Mouse (Mus musculus) cerebellum, postnatal 4 days (tissue): ENCODE measurements around the gene Pdk2.
"Not testable (repeated sequence)": the region's sequence is repeated elsewhere in the genome, so short reads cannot be mapped to it uniquely, and the experiment has no call there.

Source experiments
- DNase-seq, 2 experiments: peaks; one replicate each; pipeline ENCODE4 v3.0.0; 2022; ENCODE audit warnings: low spot score in 2 of 2, mixed read lengths in 1 of 2

Gene Pdk2

DNA sequence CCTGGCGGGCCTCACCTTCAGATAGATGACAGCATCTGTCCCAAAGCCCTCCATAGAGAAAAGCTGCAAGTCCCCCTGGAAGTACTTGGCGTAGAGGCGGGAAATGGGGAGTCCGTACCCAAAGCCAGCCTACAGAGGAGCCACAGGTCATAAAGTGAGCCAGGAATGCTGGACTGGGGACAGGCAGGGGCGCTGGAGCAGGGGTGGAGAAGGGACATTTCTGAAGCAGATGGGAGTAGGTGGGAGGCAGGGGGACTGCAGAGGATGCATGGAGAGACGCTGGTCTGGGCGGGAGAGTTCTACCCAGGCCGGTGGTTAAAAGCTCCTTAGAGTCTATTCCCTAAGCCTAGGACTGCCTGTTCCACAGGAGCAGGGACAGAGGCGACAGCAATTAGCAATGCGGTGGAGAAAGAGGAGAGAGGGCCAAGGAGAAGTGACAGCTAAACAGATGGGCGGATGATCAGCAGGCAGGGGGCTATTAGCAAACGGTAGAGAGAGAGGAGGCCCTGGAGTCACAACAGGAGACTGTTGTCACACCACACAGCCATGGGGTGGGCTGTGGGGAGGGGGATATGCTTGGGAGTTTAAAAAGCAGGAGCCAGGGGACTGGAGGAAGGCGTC lies 13.2 kb downstream of the Pdk2 start:
- no peak for DNase-seq

DNA sequence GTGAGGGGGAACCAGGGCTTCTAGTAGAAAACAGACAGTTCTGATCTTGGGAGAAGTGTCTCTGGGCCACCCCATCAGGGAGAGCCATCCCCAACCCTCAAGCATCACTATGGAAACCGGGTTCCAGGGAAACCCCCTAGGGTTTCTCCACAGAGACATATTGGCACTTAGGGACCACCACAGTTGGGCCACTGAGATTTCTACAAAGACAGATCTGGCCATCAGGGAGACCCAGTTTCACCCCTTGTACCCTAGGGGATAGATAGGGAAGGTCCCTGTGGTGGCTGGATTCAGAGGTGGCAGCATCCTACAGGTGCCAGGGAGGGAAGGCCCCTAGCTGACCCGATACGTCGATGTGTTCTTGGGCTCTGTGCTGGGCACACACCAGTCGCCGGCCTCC lies 14.3 kb downstream of the Pdk2 start:
- no peak for DNase-seq

DNA sequence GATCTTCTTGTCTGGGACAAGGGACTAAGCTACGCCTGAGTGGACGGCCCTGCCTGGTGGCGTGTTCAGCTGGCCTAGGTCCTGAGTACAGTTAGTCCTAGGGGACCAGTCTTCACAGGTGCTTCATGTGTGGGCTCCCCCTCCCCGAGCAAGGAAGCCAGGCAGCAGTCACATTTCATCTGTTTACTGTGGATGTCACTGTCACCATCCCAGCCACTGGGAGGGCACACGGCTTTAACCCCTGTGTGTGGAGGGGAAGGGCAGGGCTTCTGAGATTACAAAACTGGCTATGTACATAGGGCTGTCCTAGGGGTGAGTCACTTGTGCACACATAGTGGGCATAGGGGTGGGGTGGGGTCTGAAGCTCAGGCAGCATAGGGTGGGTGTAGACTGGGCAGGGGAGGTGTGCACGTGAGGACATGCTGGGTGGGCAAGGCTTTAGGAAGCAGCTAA lies 15.0 kb downstream of the Pdk2 start:
- no peak for DNase-seq

DNA sequence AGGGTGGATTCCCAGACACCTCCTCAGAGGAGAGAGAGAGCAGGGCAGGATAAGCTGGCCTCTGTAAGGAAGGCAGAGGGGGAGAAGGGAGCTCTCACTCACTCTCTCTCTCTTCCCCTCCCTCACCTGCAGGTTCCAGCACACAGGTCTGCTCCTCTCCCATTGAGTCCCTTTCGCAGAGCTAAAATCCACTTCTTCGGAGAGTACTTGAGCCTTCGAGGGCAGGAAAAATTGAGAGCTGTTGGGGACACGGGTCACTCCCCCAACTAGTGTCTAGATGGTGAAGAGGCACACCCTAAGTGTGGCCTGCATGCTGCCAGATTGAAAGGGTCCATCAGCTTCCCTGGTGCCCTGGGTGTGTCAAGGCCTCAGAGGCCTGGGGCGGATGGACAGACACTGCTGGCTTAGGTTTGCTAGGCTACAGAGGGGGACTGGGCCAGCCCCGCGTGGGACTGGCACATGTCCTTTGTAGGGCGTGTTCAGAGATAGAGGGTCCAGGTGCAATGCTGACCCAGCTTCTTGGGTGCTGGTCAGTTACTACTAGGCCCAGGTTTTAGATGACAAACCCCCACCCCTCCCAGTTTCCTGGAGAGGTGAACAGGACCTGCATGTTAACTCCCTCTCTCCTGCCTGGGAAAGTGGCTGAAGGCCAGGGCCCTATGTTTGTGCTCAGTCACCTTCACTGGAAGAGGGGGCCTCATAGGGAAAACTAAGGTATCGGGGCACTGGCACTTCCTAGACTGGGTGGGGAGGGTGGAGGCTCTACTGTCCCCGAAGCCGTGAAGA lies 15.7 kb downstream of the Pdk2 start:
- DNase-seq: no peak

DNA sequence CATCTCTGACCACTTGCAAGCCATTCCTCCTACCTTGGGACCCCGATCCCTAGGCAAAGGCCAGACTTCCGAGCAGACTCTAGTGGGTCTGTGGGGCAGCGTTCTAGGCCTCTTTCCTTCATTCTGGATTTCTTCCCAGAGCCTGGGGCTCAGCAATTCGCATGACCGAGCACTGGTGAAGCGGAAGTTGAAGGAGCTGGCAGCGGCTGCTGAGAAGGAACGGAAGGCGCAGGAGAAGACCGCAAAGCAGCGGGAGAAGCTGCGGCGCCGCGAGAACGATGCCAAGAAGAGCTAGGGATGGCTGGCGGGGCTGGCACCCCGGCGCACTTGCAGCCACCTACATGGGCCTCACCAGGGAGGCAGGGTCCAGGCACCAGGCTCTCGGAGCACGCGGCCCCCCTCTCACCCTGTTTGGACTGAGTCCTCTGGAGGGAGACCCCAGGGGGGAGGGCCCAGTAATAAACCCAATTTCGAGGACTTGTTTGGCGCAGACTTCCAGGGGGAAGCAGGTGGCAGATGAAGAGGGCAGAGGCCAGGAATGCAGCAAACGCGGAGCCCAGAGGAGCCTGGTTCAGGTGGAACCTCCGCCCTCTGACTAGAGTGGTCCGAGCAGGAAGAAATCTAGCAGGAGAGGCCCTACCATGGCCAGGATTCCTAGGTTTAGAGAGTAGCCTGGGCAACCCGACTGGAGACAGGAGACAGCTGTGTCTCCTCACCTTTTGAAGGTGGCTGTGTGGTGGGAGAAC lies 16.5 kb downstream of the Pdk2 start:
- DNase-seq: peak in 1 of 2 experiments; percentile 88

DNA sequence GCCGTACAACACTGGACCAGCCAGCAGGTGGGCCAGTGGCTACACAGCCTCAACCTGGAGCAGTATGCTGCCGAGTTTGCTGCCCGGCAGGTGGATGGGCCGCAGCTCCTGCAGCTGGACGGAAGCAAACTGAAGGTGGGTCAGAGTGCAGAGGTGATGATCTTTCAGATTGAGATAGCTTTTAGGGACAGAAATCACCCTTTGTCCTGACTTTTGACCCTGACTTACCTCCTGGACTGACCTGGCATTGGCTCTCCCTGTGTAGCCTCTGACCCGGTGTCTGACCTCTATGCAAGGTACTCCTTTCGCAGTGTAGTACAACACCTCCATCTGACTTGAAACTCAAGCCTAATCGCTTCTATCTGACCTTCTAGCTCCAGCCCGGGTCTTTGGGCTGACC lies 17.7 kb downstream of the Pdk2 start:
- DNase-seq: no peak

DNA sequence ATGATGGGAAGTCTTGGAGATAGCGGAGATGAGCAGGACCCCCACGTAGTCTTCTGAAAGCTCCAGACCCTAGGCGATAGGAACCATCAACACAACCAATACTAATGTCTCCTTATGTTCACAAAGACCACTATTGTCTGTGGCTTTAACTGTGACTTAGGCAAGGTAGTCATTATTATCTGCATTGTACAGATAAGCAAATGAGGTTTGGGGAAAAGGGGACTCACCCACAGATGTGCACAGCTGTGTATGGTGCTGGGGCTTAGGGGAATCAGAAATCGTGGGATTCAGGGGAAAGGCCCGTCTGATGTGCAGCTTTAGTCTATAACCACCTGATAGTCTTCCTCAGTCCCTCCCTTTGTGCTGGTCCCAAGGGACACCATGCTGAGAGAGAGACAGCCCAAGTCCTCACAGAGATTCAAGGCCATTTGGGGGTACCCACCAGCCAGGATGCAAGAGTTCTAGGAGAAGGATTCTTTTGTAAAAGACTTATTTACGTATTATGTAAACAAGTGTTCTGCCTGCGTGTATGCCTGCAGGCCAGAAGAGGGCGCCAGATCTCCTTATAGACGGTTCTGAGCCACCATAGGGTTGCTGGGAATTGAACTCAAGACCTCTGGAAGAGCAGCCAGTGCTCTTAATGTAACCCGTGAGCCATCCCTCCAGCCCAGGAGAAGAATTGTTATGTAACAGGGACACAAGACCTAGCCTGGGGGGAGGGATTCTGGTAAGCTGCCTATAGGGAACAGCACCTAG lies 18.7 kb downstream of the Pdk2 start:
- DNase-seq: no peak

DNA sequence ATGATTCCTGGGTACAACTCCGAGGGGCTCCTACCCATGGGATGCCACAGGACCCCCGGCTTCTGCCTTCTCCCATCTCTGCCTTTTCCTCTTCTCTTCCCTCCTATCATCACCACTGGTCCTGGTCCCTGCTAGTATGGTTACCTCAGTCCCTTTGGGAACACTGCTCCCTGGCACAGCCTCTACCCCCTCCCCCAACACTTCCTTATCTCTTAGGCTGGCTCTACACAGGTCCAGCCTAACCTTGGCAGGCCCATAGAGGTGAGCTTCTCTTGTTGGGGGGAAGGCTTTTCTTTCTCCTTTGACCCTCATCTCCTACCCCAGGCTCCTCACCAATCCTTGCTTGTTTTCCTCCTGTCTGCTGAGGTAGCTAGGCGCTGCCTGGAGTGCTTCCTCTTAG lies 25.7 kb downstream of the Pdk2 start:
- DNase-seq: no peak

DNA sequence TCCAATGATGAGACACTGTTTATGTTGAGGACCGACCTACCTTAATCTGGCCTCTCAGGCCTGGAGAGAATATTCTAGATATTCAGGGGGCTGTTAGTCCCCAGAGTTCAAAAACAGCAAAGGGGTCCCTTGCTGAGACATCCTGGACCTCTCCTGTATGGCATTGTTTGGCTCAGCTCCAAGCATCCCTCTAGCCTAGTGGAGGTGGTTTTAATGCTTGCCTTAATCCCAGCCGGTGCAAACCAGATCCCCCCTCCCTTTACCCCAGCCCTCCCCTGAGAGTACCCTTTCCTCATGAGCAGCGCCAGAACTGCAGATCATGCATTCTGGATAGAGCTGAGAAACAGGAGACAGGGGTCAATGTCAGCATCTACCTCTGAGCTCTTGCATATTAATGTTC lies 28.7 kb downstream of the Pdk2 start:
- DNase-seq: no peak

DNA sequence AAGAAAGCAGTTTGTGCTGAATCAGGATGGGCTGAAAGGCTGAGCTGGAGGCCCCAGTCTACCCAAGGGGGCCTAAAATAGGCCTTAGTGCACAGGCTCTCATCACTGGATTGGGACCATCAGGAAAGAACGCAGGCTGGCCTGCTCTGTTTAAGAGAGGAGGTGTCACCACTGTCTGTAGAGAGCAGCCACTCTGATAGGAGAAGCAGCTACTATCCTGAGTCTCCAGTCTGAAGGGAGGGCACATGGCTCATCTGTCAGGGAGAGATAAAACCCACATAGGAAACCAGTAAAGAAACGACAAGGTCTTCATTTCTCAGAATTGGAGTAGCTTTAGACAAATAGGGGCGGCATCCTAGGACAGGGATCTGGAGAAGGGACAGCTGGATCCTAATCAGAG lies 29.1 kb downstream of the Pdk2 start:
- no peak for DNase-seq

DNA sequence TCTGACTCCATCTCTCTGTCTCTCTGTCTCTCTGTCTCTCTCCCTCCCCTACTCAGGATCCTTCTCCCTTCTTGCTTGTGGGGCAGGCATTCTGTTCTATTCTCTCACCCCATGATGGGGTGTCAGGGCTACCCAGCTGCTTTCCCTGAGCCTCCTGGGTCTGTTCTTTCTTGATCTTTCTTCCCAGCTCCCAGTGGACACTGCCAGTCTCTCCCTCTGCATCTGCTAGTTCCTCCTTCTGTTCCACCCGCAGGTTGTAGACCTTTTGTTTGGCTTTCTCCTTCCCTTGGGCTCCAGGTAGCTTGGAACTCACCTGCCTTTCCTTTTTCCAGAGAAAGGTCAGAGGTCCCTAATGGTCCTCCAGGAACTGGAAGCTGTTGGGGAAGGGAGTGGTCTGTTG lies 29.7 kb downstream of the Pdk2 start:
- DNase-seq: no peak

DNA sequence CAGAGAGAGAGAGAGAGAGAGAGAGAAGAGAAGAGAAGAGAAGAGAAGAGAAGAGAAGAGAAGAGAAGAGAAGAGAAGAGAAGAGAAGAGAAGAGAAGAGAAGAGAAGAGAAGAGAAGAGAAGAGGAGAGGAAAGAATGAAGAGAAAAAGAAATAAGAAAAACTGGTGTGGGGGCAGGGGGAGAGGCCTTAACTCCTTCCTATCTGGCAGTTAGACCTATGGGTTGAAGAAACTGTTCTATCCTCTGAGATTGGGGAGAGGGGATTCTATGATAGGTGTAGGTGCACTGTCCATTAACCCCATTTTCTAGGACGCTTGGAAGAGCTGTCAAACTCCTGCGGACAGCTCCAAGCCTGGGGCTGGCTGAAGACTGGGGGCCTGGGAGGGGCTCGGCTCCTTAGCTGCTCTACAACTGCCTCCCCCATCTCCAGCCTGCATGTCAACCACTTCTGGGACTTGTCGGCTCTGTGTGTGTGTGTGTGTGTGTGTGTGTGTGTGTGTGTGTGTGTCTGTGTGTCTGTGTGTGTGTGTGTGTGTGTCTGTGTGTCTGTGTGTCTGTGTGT lies 30.2 kb downstream of the Pdk2 start:
- DNase-seq: not testable (repeated sequence)

DNA sequence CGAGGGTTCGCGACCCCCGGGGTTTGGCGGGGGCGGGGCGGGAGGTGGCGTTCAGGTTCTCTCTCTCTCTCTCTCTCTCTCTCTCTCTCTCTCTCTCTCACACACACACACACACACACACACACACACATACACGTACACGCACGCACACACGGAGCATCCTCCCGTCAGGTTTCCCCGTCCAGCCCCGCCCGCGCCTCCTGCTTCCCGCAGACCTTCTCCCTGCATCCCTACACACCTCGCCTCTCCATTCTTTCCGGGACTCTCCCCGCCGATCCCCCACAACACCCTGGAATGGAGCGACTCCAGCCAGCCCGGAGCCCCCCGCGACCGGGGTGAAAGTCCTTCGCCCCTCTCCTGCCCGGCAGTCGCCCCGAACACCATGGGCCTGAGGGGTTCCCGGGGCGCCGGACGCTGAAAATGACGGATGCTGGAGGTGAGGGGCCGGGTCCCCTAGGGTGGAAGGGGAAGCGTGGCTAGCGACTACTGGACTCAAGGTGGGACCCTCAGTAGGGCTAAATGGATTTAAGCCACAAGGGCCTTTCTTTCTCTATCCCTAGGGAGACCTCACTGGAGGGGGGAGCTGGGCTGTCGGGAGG lies 30.9 kb downstream of the Pdk2 start:
- DNase-seq: peak in 1 of 2 experiments; percentile 64

DNA sequence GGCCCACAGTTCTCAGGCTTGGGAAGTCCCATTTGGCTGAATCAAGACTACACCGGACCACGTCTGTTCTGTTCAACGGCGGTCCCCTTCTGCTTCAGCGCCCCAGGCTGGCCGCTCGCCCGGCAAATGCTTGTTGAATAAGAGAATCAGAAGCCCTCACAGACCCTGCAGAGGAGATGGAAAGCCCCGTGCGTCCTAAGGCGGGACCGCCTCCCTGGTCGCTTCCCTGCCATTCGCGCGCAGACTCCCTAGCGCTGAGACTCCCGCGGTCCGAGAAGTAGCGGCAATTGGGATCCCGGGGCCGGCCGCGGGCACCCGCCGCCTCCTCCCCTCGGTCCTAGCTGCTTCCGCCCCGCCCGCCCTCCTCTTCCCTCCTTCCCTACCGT lies 31.5 kb downstream of the Pdk2 start, which contains the start of gene Samd14:
Gene Samd14, plus strand, starts transcription at position 251 of the 386 bp plus-strand sequence.
- peak; percentile 61 to 91 for DNase-seq

DNA sequence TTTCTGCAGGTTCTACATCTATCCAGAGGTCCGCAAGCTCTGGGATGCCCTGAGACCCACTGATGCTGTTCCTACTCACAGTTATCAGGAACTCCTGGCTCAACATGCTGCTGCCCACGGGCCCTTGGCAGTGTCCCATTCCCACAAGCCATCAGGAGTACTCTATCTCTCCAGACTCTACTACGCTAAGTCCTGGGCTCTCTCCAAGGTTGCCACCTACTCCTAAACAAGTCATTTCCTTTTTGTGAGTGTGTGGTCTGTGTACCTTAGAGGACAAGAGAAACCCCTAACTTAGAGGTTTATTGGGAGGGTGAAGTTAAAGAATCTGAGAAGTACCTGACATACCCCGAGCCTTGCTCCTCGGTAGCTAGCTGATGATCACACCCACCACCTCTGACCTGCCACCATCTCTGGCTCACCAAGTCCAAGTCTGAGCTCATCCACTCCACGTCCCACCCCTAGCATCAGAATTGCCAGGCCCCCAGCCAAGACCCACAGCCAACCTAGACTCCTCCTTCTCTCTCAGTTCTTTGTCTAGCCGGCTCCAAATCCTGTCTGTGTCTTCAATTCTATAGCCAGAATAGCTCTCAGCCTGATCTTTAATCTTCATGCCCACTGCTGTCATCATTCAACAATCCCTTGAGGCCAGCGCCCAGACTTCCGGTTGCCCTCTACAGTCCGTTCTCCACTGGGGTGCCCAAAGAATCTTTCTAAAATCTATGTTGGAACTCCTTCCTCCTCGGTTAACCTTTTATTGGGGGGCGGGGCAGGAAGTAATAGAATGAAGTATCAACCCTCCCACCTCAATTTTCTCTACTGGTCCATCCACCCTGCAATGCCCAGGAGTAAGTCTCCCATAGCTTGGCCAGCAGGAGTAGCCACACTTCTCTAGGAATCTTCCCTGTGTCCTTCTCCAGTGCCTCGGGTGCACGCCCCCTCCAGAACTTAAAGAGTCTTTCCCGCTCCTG lies 32.2 kb downstream of the Pdk2 start:
- no peak for DNase-seq

DNA sequence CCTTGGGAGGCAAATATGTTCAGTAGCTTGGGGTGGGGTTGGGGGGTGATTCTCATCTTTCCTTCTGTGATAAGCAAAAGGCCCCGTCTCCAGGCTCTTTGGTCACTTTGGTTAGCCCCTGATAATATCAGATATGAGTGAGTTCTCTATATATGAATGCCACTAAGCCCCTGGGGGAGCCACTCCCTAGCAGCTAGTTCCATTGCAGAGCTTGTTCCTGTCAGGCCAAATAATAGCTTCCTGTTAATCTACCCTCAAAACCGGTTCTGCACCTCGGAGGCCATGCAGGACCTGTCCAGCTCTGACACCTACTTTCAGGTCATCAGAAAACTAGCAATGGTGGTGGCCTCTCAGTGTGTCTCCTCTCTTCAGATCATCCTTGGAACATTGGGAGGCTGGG lies 33.7 kb downstream of the Pdk2 start:
- no peak for DNase-seq

DNA sequence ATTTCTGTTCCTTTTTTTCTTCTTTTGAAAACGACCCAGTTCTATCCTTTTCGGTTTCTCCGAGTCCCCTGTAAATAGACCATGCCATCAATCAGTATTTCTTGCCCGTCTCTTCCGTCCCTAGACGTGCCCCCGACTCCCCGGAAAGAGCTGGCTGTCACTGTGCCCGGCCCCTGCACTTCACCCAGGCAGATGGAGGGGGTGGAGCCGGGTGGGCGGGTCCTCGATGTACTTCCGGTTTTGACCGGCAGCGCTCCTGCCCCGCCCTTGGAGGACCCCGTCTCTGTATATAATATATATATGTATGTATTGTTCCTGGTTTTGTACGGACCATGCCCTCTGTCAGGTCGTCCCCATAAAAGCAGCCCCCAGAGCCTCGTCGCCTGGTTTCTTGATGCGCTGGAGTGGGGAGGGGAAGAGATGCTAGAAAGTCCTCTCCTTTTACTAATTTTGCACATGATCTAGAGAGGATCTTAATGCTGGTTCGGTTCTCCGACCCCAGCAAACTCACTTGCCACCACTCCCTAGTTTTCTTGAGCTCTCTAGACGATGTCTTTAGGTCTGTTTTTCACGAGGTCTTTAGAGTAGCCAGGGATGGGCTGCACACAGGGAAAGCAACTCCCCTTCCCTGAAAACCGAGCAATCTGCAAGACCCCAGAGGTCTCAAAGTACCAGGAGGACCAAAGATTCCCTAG lies 34.5 kb downstream of the Pdk2 start:
- DNase-seq: peak; percentile 78 to 88

DNA sequence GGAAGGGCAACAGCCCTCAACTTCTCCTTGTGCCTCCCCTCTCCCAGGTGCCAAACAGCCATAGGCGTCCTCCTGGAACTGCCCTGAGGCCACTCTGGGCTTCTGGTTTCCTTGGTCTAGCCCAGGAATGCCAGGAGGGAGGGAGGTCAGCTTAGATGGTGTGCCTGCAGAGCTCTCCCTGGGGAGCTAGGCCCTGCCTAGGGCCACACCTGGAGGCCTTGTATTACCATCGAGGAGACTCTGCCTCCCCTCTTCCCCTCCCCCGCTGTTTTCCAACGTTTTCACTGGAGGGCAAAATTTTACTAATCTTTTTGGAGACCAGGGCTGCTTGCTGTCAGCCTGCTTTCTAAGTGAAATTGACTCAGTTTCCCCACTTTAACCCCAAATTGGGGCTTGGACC lies 35.1 kb downstream of the Pdk2 start:
- DNase-seq: no peak

DNA sequence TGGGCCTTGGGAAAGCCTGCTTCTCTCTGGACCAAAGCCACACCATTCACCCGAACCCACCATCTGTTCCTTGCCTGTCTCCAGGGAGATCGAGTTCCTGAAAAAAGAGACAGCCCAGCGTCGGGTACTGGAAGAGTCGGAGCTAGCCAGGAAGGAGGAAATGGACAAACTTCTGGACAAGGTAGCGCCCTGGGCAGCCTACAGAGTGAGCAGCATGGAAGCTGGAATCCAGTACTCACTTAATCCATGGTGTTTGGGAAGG lies 36.3 kb downstream of the Pdk2 start:
- DNase-seq: no peak
